Mouse (Mus musculus) ES-Bruce4 (cell line): ENCODE data around the gene Snx32. TPM values are rescaled to one million over a fixed set of nuclear protein-coding genes. Genes with fewer than 3 reads are reported as not detected.
A peak's percentile ranks its signal among the peaks of the same experiment; 100 is the strongest.

Experiments
- H3K27ac ChIP-seq: 2 replicates; pipeline ENCODE4 v1.5.1; 2012; ENCODE audit warnings: low read length, inconsistent platforms; ENCODE audit not compliant: insufficient read depth
- H3K27me3 ChIP-seq: 2 replicates; pipeline ENCODE4 v1.6.1; 2012; ENCODE audit warnings: mild to moderate bottlenecking, low read length, inconsistent platforms; ENCODE audit not compliant: control insufficient read depth, poor library complexity, insufficient read depth, severe bottlenecking
- H3K36me3 ChIP-seq: 2 replicates; pipeline ENCODE4 v1.6.1; 2012; ENCODE audit warnings: inconsistent platforms, mild to moderate bottlenecking, low read length, moderate library complexity; ENCODE audit not compliant: control insufficient read depth, poor library complexity, insufficient read depth, severe bottlenecking
- H3K4me1 ChIP-seq: one replicate; pipeline ENCODE4 v1.8.1; 2011; ENCODE audit warnings: low read length; ENCODE audit not compliant: control insufficient read depth, insufficient read depth
- H3K4me3 ChIP-seq: 2 replicates; pipeline ENCODE4 v1.5.1; 2011; ENCODE audit warnings: low read depth, mild to moderate bottlenecking, low read length
- H3K9ac ChIP-seq: 2 replicates; pipeline ENCODE4 v1.6.1; 2012; ENCODE audit warnings: low read depth, mild to moderate bottlenecking, inconsistent platforms; ENCODE audit not compliant: poor library complexity, severe bottlenecking
- H3K9me3 ChIP-seq: replicated peaks from 2 replicates; pipeline ENCODE4 v1.6.1; 2012; ENCODE audit warnings: mild to moderate bottlenecking, low read length, inconsistent platforms; ENCODE audit not compliant: control insufficient read depth, poor library complexity, insufficient read depth, severe bottlenecking
- CTCF ChIP-seq: IDR thresholded peaks from one replicate; pipeline ENCODE4 v1.8.1; 2011; ENCODE audit warnings: low read depth, low read length
- EP300 ChIP-seq: IDR thresholded peaks from 2 replicates; pipeline ENCODE4 v1.6.1; 2011; ENCODE audit warnings: low read depth, low read length; ENCODE audit not compliant: insufficient read depth
- POLR2A ChIP-seq: IDR thresholded peaks from one replicate; pipeline ENCODE4 v1.8.1; 2011; ENCODE audit warnings: low read length; ENCODE audit not compliant: insufficient read depth
- polyA plus RNA-seq: library from polyadenylated mRNA; stranded (reverse); fragments of >200 nt; gene quantifications from 2 replicates; pipeline ENCODE4 v1.2.4, GENCODE M21; 2011; ENCODE audit warnings: low read depth; ENCODE audit not compliant: missing spikeins, insufficient read depth, insufficient read length

Gene Snx32
- polyA plus RNA-seq, 1 experiment, result 7.7 TPM

DNA sequence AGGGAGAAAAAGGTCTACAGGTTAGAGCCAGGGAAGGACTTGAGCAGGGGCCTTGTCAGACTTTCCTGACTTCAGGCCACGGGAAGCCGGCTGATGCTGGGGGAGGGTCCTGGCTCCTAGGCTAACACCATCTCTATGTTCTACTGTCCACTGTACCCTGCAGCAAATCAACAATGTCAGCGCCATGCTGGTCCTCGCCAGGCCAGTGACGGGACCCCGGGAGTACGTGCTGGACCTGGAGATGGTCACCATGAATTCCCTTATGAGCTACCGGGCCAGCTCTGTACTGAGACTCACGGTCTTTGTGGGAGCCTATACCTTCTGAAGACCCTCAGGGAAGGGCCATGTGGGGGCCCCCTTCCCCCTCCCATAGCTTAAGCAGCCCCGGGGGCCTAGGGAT is 28.9 kb downstream of the Snx32 start:
- Histone ChIP-seq H3K9me3 (no peaks in the 10 kb centered on the region), H3K36me3 (0 out of 2 replicates have a peak, but pooled peaks cover 2% of the 10 kb centered on the region)

DNA sequence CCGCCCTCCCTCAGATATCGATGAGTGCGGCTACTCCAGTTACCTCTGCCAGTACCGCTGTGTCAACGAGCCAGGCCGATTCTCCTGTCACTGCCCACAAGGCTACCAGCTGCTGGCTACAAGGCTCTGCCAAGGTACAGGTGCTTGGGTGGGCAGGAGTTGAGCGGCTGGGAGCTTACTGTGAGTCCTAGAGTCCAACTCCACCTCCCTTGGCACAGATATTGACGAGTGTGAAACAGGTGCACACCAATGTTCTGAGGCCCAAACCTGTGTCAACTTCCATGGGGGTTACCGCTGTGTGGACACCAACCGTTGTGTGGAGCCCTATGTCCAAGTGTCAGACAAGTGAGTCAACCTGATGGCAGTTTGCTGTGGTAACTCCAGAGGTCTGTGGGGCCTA is 30.3 kb downstream of the Snx32 start:
- Histone ChIP-seq H3K27ac (no peak overlapping the region), H3K9ac (no peak overlapping the region), H3K27me3 (no peaks in the 10 kb centered on the region), H3K4me3 (no peak overlapping the region), H3K4me1 (no peaks in the 10 kb centered on the region), H3K9me3 (no peaks in the 10 kb centered on the region), H3K36me3 (0 out of 2 replicates have a peak, but pooled peaks cover 2% of the 10 kb centered on the region)
- TF ChIP-seq CTCF, result no peak
- no peak for TF ChIP-seq EP300
- TF ChIP-seq POLR2A, result no peak

More for the DNA sequence above, 28.9 kb downstream of the Snx32 start:
- TF ChIP-seq POLR2A, result no peak
- TF ChIP-seq EP300, result no peak
- no peaks in the 10 kb centered on the region for H3K4me1 ChIP-seq
- no peak overlapping the region for H3K27ac ChIP-seq
- no peak overlapping the region for H3K9ac ChIP-seq
- no peaks in the 10 kb centered on the region for H3K27me3 ChIP-seq
- H3K4me3 ChIP-seq, result no peak overlapping the region

DNA sequence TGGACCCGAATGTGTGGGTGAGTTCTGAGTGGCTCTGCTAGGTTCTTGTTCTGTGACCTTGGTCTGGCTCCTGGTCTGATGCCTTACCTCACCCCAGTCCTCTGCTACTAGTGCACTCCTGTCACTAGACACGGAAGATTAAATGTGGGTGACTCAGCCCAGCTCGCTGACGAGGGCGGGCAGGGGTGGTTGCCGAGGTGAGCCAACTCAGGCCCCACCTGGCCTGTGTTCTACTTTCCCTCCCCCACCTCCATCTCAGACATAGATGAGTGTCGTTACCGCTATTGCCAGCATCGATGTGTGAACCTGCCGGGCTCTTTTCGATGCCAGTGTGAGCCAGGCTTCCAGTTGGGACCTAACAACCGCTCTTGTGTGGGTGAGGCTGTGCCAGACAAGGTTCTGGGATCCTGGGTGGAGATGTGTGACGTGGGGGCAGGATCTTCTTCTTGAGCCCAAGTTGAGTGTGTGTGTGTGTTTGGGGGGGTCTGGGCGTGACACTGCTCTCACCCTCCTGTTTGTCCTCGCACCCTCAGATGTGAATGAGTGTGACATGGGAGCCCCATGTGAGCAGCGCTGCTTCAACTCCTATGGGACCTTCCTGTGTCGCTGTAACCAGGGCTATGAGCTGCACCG is 32.6 kb downstream of the Snx32 start:
- TF ChIP-seq POLR2A, result no peak
- no peak for TF ChIP-seq EP300
- no peak for TF ChIP-seq CTCF
- H3K27ac ChIP-seq, result no peak overlapping the region
- no peaks in the 10 kb centered on the region for H3K9me3 ChIP-seq
- H3K27me3 ChIP-seq, result no peaks in the 10 kb centered on the region
- H3K4me1 ChIP-seq, result no peaks in the 10 kb centered on the region
- H3K9ac ChIP-seq, result no peak overlapping the region
- H3K36me3 ChIP-seq, result no peaks in the 10 kb centered on the region
- H3K4me3 ChIP-seq, result no peak overlapping the region

DNA sequence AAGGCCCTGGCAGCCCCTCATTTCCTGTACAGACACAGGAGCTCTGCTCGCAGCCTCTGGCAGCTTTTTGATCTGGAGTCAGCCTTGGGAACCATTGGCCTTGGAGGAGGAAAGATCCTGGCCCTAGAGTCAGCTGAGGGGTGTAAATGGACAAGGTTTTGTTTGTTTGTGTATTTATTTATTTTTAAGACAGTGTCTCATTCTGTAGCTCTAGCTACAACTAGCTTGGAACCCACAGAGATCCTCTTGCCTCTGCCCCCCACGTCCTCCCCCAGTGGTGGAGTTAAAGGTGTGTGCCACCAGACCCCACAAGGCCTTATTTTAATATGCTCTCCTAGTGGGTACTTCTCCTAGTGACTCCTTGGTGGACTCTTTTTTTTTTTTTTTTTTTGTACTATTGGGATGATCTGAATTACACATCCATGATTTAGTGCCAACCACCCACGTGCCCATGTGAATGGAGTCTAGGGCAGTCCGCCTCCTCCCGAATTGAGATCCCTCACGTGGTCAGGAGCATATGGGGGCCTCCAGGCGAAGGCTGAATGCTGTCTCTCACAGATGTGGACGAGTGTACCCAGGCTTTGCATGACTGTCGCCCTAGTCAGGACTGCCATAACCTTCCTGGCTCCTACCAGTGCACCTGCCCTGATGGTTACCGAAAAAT is 33.2 kb downstream of the Snx32 start:
- Histone ChIP-seq H3K27ac (no peak overlapping the region), H3K4me1 (no peaks in the 10 kb centered on the region), H3K9ac (no peak overlapping the region), H3K9me3 (no peaks in the 10 kb centered on the region), H3K36me3 (no peaks in the 10 kb centered on the region), H3K27me3 (no peaks in the 10 kb centered on the region), H3K4me3 (no peak overlapping the region)
- TF ChIP-seq EP300 (no peak), CTCF (no peak), POLR2A (no peak)

DNA sequence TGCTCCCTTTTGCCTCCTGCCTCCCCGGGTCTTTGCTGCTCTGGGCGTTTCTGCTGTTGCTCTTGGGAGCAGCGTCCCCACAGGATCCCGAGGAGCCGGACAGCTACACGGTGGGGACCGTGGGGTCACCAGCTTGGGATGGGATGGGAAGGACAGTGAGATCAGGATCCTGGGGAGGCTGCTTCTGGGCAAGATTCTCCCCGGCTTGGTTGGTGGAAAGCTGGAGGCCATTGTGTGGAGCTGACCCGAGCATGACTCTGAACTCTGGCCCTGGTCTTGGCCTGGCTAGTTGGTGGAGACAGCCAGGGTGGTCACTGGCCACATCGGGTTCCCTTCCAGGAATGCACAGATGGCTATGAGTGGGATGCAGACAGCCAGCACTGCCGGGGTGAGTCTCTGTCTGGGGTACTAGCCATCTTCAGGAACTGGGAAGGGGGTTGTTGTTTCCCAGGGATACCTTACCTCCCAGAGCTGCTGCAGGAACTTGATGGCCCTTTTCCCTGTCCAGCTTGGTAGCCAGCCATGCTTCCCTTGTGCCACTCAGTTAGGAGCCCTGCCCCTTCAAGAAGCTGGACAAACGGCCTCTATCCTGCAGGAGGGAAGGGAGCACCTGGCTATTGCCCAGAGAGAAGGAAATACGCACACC is 35.1 kb downstream of the Snx32 start:
- Histone ChIP-seq H3K36me3 (no peaks in the 10 kb centered on the region), H3K4me1 (no peaks in the 10 kb centered on the region), H3K27me3 (no peaks in the 10 kb centered on the region), H3K9ac (peak overlapping the region; percentile 65), H3K9me3 (no peaks in the 10 kb centered on the region), H3K4me3 (peak overlapping the region; percentile 58), H3K27ac (no peak overlapping the region)
- TF ChIP-seq CTCF (no peak), POLR2A (no peak), EP300 (no peak)
